Mouse (Mus musculus) spleen, embryonic (tissue): Measurements from ENCODE around the gene Unc13a.
"Not testable (repeated sequence)": the region's sequence is repeated elsewhere in the genome, so short reads cannot be mapped to it uniquely, and the experiment has no call there.

Experiments
- CTCF ChIA-PET: fragments of 350-600 bp; sonication (Branson Sonifier 250); formaldehyde crosslinking; loops from one replicate; lab custom pipeline; 2022; lab: Charles Lee

Gene Unc13a

DNA sequence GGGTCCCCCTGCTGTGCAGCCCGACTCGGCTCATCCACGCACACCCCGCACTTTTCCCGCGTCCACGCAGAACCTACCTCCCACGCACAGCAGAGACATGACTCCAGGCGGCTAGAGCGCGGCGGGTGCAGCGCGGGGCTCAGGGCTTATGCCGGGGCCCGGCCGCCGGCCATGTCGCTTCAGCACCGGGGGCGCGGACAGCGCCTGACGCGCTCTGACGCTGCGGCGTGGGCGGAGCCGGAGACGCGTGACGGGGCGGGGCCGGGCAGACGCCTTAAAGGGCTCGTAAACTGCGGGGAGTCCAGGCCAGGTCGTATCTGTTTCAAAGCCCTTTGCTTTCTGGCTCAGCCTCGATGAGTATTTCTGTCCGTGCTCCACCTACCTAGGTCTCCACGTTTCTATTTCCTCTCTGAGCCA, at the start of gene Unc13a:
Unc13a (minus strand) TSS at position 209 of the 417 bp plus-strand sequence.
- CTCF ChIA-PET: interaction anchor here (0.7 kb wide), 1 partner anchor 125 kb away, joined by 4 read pairs; no protein-coding TSS in a partner anchor

DNA sequence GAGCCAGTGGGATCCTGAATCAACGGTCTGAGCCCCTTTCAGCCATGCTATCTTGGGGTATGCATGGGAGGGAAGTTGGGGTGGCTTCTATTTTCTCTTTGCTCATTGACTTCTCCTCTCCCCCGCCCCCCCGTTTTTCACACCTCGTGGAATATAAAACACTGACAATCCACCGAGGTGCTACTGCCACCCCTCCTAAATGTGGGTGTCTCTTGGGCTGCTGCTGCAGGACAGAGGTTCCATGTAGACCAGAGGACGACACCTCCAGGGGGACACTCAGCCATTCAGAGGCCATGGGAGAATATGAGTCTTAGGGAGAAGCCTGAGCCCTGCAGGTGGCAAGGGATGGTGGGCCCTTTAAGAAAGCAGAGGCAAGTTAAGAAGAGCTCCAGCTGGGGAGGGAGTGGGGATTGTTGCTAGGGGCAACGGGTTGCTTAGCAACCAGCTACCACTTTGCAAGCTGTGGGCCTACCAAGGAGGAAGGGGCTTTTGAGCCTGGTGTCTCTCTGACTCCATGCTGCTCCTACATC, 48.4 kb upstream of the Unc13a start:
- CTCF ChIA-PET: no interaction called here

DNA sequence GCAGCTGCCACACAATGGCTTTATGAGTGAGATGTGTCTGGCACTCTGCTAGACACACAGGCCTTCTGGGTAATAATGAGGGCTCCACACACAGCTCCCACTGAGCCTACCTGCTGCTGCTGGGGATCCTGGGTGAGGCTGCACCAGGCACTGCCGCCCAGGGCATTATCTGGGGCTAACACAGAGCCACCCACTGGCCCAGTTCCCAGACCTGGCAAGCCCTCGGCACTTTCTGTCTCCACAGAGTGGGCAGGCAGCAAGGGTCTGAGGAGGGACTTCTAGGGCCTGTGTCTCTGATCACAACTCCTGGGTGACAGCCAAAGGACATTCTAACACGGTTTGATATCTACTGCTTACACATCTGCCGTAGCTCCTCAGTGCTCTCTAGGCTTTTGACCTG, 47.7 kb upstream of the Unc13a start:
- CTCF ChIA-PET: no interaction called here

DNA sequence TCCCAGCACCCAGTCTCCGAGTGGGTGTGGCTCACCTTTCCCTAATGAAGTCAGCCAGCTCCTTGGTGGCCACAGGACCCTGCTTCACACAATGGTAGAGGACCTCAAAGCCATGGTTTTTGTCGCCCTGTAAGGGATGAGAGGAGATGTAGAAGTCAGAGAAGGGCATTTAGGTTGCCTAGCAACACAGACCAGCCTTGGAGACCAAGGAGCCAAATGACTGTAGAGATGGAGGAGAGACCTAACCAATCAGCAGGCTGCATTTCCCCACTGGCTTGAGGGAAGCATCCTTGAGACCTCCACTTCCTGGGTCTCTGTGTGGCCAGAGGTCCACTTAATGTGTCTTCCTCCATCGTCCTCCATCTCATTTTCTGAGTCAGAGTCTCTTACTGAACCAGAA, 46.7 kb upstream of the Unc13a start:
- CTCF ChIA-PET: no interaction called here

DNA sequence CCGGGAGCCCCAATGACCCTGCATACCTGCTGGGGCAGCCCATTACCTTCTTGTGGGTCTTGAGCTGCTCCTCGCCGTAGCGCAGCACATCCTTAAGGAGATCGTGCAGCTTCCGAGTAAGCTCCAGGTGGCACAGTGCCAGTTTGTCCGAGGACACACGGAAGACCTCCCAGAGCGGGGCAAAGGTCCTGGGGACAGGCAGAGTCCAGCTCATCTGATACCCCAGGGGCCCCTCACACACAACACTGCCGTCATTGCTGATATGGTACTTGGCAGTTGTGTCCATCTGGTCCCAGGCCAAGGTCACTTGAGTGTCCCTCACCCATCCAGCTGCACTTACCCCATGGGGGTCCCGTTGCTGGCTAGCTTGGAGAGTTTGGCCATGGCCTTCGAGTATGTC, 45.5 kb upstream of the Unc13a start:
- CTCF ChIA-PET: interaction anchor here (1.2 kb wide), 1 partner anchor 9 kb away, joined by 3 read pairs; no protein-coding TSS in a partner anchor

DNA sequence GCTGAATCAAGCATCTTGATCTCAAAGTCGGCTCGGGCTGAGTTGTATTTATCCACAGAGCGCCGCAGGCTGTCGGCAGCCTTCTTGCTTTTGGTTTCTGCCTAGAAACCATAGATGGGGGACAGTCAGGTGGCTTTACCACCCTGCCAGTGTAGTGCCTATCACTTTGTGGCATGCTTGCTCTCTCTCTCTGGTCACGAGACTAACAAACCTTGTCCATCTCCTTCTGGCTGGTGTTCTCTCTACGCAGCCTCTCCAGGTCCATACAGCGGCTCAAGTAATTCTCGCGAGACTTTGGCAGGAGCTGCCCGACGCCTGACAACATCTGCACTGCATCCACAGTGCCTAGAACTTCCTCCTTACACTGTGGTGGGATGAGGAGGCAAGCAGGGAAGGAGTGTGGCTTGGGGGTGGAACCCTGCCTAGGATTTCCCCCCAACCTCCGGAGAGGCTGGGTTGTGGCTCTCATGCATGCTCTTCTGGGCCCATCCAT, 45.0 kb upstream of the Unc13a start:
- CTCF ChIA-PET: interaction anchor here (1.2 kb wide), 1 partner anchor 8 kb away, joined by 3 read pairs; no protein-coding TSS in a partner anchor

DNA sequence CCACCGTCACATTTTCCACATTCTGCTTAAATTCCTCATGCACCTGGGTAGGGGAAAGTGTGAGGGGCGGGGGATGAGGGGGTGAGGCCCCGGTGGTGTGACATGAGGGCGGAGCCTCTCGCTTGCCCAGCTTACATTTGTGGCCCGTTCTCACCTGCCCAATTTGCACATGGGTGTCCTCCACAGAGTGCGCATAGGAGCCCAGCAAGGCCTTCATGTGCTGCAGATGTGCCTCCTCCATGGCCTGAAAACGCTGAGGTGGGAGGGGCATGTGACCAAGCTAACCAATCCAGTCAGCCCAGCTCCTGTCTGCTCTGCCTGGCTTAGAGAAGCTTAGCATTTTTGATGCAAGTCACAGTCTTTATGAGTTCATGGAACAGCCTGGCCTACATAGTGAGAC, 44.0 kb upstream of the Unc13a start:
- CTCF ChIA-PET: no interaction called here

DNA sequence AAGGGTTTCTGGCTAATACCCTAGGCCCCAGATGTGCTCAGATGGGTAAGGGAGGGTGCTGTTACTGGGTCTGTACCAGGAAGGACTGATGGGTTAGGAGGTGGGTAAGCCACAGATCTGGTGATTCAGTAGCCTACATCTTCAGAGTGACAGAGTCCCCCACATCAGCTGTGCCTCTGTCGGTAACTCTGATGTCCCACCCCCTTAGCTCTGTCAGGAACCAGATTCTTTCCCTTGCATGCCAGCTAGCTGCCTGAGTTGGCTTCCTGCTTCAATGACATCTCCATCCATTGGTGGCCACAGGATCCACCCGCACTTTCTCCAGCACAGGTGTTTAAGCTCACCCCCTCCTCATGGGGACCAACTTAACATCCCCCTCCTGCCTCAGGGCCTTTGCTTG, 40.0 kb upstream of the Unc13a start:
- CTCF ChIA-PET: no interaction called here

DNA sequence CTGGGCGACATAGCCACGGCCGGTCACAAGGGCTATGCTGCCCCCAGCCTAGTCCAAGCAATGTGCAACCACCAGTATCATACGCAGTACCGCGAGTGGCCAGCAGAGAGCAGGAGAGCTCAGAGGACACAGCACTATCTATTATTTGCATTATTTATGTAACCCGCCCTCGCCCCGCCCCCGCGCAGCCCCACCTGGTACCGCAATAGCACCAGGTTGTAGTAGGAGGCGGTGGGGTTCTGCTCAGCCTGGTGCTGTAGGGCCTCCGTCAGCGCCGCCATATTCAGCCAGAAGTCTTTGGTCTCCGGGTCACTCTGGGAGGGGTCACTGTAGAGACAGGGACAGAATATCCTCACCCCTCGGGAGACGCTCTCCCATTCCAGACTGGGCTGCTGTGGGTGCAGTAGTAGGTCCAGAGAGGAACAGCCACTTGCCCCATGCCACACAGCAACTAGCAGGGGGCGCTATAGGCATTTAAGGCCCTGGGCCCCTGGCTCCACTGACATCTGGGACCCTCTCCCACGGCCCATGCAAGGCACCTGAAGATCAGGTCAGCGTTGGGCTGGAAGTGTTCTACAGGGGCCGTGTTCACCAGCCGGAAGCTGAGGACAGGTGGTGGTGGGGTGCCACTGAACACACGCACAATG, 38.4 kb upstream of the Unc13a start:
- CTCF ChIA-PET: interaction anchor here (1.5 kb wide), 1 partner anchor 22 kb away, joined by 7 read pairs; no protein-coding TSS in a partner anchor

DNA sequence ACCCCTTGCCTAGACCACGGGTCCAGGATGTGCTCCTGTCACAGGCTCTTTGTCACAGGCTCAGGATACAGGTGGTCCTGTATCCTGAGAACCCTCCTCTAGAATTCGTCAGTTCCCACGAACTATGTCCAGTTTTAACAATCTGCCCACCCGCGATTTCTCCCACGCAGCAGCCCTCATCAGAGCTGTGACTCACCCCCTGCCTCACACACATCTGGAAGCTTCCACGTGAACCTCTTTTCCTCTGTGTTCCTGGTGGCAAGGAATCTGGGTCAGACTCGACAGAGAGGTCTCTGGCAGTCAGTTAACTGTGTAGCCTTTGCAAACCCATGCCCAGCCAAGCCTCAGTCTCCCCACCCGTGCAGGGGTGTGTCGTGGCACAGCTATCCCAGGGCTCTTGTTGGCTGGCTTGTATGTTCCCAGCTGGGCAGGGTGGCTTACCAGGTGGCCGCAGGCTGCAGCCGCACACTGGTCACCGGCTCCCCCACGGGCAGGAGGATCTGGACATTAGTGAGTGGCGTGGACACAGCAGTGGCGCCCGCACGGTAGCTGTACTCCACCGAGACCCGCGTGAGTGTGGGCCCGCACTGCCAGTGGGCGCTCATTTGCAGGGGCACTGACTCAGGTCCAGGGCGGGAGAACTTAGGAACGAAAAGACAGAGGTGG, 37.7 kb upstream of the Unc13a start:
- CTCF ChIA-PET: interaction anchor here (1.5 to 1.9 kb wide), 2 partner anchors 22 to 23 kb away, joined by 7 to 8 read pairs; no protein-coding TSS in a partner anchor

DNA sequence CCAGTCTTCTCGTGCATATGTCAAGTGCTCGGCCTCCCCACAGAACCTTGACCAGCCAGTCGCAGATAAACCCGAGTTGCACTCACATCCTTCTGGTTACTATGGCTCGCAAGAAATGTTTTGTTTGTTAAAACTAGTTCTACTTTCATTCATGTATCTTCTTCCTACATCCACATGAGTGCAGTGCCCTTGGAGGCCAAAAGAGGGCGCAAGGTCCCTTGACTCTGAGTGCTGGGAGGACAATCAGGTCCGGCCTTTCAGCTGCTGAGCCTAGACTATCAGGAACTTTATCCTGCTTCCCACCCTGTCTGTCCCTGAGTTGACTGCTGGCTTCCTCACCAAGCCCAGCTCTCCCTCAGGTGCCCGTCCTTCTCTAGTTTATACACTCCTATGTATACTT, 36.3 kb upstream of the Unc13a start:
- CTCF ChIA-PET: interaction anchor here (0.6 to 1.9 kb wide), 3 partner anchors 9 to 119 kb away, joined by 3 to 8 read pairs (median 3); no protein-coding TSS in a partner anchor

DNA sequence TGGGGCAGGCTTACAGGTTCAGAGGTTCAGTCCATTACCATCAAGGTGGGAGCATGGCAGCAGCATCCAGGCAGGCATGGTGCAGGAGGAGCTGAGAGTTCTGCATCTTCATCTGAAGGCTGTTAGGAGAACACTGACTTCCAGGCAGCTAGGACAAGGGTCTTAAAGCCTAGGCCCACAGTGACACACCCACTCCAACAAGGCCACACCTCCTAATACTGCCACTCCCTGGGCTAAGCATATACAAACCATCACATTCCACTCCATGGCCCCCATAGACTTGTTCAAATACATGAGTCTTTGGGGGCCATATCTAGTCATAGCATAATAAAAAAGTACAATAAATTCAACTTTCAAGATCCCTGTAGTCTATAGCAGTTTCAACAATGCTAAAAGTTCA, 31.8 kb upstream of the Unc13a start:
- CTCF ChIA-PET: interaction anchor here (0.6 kb wide), 1 partner anchor 342 kb away, joined by 15 read pairs; no protein-coding TSS in a partner anchor

DNA sequence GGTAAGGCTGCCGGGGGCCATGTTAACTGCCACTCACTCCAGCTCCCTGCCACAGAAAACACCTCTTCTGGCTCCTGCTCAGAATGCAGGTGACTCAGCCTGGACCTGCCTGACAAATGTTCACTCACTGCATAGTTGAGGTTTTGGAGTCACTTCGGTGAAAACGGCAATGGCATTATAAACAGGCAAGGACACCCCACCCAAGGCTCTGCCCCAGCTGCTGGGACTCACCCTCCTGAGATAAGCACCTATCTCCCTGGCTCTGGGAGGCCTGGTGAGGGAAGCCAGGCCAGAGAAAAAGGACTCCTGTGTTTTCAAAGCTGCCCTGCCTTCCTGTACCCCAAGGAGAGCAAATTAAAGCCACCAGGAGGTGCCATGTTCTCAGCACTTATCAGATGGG, 31.4 kb upstream of the Unc13a start:
- CTCF ChIA-PET: interaction anchor here (1.0 kb wide), 2 partner anchors 21 to 26 kb away, joined by 3 to 6 read pairs; no protein-coding TSS in a partner anchor

DNA sequence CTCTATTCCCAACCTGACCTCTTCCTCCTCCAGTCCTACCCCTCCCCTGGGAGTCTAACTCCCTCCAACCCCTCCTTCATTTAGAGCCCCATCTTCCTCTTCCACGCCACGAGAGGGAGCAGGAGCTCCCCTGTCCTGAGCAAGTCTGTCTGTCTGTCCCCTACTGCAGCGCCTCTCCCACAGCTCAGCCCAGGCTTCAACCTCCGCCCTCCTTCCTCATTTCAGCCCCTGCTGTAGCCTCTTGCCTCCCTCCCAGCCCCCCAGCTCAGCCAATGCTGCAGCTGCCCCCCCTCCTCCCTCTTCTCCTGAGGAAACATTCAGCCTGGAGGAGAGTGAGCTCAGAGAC, 30.5 kb upstream of the Unc13a start:
- CTCF ChIA-PET: interaction anchor here (0.5 to 1.0 kb wide), 3 partner anchors 22 to 87 kb away, joined by 3 to 6 read pairs (median 3); no protein-coding TSS in a partner anchor

DNA sequence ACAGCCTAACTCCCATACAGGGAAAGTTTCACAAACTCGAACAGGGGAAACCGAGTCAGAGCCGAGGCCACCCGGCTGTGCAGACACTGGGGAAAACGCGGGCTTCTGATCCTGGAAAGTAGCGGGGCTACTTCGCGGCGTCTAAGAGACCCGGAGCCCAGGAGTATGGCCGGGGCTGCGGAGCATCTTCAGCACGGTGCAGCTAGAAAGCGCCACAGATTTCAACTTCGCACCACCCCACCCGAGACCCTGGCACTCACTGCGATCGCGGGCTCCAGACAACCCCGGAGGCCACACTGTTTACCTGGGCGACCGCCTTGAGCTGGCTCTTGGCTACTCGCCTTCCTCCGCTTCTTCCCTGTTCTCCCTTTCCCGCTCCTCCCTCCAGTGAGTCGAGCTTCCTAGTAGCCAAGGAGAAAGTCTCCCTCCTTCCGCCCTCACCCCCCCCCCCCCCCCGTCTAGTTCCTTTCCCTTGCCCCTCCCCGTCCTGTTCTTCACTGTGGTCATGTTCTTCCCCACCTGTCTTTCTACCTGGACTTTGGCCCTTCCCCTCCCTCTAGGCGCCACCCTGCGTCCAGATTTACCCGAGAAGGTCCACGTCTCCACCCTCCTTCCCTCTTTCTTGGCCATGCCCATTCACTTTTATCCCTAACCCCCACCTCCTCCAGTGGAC, 30.0 kb upstream of the Unc13a start, which contains the start of gene B3gnt3:
B3gnt3 (minus strand) TSS at position 376 of the 673 bp plus-strand sequence.
- CTCF ChIA-PET: interaction anchor here (0.6 to 0.7 kb wide), 2 partner anchors 28 to 144 kb away, joined by 4 to 24 read pairs; no protein-coding TSS in a partner anchor

DNA sequence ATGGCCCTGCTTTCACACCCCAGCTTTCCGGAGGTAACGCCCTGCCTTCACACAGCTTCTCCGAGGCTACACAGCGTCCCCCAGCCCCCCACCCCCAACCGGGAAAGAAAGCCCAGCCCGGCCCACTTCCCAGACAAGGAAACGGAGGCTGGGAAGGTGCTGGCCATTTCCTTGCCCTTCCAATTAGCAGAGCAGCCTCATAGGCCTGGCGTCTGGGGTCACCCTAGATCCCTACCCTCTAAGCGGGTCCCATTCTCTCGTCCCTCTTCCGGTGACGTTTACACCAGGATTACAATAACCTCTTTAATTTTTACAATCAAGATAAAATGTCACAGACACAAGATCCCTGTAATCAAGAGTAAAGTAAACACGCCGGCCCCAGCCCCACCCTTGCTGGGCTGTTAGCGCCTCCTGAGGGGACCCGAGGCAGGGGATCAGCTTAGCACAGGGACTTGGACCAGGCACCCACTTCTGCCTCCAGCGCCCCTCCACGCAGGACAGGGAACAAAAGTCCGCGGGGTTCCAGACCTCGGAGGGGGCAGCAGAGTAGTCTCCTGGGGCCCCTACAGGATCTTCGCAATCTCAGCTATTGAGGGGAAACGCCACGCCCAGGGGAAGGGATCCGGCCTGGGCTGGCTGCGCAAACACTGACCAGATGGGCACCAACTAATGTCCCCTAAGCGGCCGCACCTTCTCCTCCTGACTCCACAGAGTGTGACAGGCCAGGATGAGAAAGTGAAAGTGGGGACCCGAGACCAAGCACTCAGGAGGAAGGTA, 29.1 kb upstream of the Unc13a start:
- CTCF ChIA-PET: interaction anchor here (0.5 kb wide), 1 partner anchor 478 kb away, joined by 4 read pairs; no protein-coding TSS in a partner anchor

DNA sequence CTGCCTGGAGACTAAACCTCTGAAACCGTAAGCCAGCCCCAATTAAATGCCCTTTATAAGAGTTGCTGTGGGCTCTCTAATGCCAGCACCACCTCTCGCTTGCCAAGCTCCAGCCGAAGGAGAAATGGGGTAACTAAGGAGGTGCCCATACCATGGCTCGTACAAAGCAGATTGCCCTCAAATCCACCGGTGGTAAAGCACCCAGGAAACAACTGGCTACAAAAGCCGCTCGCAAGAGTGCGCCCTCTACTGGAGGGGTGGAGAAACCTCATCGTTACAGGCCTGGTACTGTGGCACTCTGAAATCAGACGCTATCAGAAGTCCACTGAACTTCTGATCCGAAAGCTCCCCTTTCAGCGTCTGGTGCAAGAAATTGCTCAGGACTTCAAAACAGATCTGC, 23.9 kb upstream of the Unc13a start:
- CTCF ChIA-PET: not testable (repeated sequence)

DNA sequence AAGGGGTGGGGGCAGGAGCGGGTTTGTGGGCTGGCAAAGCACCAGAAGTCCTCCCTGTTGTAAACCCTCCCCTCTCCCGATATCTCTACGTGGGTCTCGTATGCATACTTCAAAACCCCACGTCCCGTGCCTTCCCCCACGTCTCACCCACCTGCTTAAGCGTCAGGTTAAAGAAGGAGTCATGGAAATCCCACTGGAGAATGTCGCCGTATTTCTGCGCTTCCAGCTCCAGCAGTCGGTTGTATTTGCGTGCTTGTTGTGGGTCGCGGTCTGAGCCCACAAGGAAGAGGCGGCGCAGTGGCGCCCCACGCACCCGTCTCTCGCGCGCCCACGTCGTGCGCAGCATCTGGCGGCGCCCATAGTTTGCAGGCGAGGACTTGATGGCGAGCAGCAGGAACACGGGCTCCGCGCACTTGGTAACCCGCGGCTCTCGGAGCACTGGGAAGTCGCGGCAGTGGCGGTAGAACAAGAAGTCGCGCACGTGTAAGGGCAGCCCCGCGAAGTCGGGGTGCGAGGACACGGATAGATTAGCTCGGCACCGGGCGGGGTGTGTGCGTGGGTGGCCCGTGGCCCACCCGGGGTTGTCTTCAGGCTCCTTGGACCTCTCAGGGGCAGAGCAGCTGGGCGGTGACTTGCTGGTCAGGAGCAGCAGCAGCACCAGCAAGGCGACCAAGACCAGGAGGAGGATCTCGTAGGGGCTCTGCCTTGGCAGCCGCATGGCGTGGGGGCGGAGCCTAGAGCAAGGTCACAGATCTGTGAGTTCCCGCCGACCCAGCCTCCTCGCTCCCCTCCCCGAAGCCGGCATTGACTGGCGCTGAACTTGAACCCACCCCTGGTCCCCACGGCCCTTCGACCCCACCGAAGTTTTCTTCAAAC, 21.8 kb upstream of the Unc13a start:
- CTCF ChIA-PET: no interaction called here

DNA sequence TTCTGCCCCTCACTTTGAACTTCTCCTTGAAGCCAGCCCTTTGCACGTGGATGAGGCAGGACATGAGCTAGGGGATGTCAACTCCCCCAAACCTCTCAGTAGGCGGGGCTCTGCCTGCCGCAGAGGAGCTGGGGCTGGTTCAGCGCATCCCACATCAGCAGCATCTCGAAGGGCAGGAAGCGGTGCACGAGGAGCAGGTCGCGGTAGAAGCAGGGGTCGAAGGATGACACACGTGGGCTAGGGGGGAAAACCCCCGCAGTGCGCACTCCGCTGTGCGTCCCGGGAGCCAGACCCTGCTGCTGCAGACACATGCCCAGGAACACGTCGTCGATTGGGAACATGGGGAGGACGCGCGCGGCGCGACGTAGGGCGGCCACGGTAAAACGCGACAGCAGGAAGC, 21.0 kb upstream of the Unc13a start:
- CTCF ChIA-PET: no interaction called here

DNA sequence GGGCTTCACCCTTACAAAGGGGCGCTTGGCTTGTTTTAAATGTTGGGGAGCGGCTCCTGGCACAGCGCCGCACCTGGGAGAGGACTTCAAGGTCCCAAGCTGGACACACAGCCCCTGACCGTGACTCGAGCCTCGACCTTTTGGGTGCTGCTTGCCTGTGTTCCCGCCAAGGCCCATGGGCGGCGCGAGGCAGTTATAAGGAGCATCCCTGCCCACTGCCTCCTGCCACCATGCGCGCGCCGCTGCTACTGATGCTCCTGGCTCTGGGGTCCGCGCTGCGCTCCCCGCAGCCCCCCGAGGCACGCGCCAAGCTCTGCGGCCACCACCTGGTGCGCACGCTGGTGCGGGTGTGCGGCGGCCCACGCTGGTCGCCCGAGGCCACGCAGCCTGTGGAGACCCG, 17.5 kb upstream of the Unc13a start, which contains the start of gene Insl3:
Insl3 (plus strand) TSS at position 187 of the 400 bp plus-strand sequence.
- CTCF ChIA-PET: no interaction called here
